Mouse (Mus musculus): ENCODE data around the gene Thbd. TPM values are rescaled to one million over a fixed set of nuclear protein-coding genes. Genes with fewer than 3 reads are reported as not detected.

Thbd gene
- total and polyA plus RNA-seq, 3 experiments, result not detected

DNA sequence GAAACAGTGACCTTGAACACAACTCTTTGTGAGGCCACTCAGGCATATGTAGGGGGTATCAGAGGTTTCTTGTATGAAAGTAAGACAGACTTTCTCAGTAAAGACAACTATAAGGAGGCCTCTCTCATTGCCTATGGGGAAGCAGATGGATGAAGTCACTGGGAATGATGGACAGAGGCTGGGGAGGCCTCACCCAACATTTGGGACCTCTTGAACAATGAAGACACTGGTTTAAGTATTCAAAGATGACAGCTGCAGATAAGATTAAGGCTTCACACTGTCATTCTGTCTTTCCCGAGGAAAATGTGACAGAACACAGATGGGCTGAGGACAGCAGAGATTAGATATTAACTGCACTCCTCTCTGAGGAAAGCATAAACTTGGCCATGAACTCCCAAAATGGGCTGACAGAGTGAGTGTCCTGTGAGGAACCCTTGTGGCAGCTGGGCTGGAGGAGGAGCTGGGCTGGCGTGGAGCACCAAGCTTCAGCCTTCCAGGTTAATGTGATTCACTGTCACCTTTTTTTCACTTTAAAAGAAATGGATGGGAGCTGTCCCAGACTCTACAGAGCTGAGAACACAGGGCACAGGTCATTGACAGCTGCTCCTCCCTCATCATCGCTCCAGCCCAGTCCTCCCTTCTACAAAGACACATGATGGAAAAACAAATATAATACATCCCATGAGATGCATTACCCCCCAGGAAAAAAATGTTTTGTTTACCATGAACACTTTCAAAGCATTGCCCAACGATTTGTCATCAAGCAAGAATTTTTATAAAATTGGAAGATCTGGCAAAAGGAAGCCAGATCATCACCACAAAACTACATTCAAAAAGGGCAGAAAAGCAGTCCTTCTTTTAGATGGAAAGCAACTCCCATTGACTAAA is 36.0 kb downstream of the Thbd start:
- H3K27ac ChIP-seq (ENCODE audit: insufficient read depth, low read depth), result no peak overlapping the region
- H3K27me3 ChIP-seq (replicated peaks), result no peaks in the 10 kb centered on the region
- no peak overlapping the region for H3K9ac ChIP-seq (ENCODE audit: insufficient read depth, low read depth)
- H3K4me3 ChIP-seq (replicated peaks in 1 of 3; ENCODE audit: low read depth in 2 of 3, low read length in 2 of 3, poor library complexity in 1 of 3), result no peak overlapping the region
- H3K79me2 ChIP-seq (replicated peaks; ENCODE audit: control insufficient read depth, extremely low read depth, insufficient read depth, poor library complexity, severe bottlenecking), result no peaks in the 10 kb centered on the region
- in situ Hi-C loops (cut with MboI; ENCODE audit: low pct_ligation_motif_present, low pct_unique_long_range_greater_than_20kb, low sequenced_read_pairs) (loop anchor here (25.0 kb wide), 1 partner anchor 235 kb away; no protein-coding TSS in a partner anchor), dilution Hi-C loops (cut with MboI; ENCODE audit: extremely low pct_ligation_motif_present, extremely low pct_unique_long_range_greater_than_20kb, low sequenced_read_pairs) (no loop called here)
- no peak for DNase-seq (ENCODE audit: extremely low read depth)
- H3K36me3 ChIP-seq (replicated peaks in 1 of 2; ENCODE audit: control insufficient read depth in 1 of 2, insufficient read depth in 1 of 2, low read length in 1 of 2), result no peaks in the 10 kb centered on the region
- peaks cover 3 to 12% of the 10 kb centered on the region in 2 experiments; a peak in 2 of 4 replicates for H3K4me1 ChIP-seq (ENCODE audit: control insufficient read depth in 1 of 2, insufficient read depth in 2 of 2)
- H3K9me3 ChIP-seq (replicated peaks; ENCODE audit: low read length), result no peaks in the 10 kb centered on the region
- no peak overlapping the region for H3K4me2 ChIP-seq (ENCODE audit: insufficient read depth, low read depth, poor library complexity, severe bottlenecking)
- no peak for TF ChIP-seq ZMIZ1 (IDR thresholded peaks at IDR 0.05; ENCODE audit: low read depth, low read length)
- no peak for TF ChIP-seq MEF2A (IDR thresholded peaks at IDR 0.05; ENCODE audit: borderline replicate concordance, low read depth, low read length)
- no peak for TF ChIP-seq PAX5 (IDR thresholded peaks at IDR 0.05; ENCODE audit: low read length)
- TF ChIP-seq SIN3A (IDR thresholded peaks at IDR 0.05; ENCODE audit: low read length), result no peak
- TF ChIP-seq BHLHE40 (IDR thresholded peaks at IDR 0.05; ENCODE audit: low read depth, low read length), result no peak
- TF ChIP-seq MXI1 (IDR thresholded peaks at IDR 0.05; ENCODE audit: low read depth, low read length), result no peak
- TF ChIP-seq TCF12 (IDR thresholded peaks at IDR 0.05; ENCODE audit: low read depth, low read length), result no peak
- no peak for TF ChIP-seq ELF1 (IDR thresholded peaks at IDR 0.05; ENCODE audit: low read depth, low read length)
- no peak for TF ChIP-seq ETS1 (conservative IDR thresholded peaks at IDR 0.05; ENCODE audit: low read depth, low read length)
- no peak for TF ChIP-seq ZKSCAN1 (IDR thresholded peaks at IDR 0.05; ENCODE audit: borderline replicate concordance, low read depth, low read length)
- TF ChIP-seq NELFE (IDR thresholded peaks at IDR 0.05; ENCODE audit: low read depth, low read length), result no peak
- no peak for TF ChIP-seq ZNF384 (IDR thresholded peaks at IDR 0.05; ENCODE audit: low read depth, low read length)
- TF ChIP-seq USF2 (conservative IDR thresholded peaks at IDR 0.05; ENCODE audit: low read depth, low read length), result no peak
- TF ChIP-seq POLR2AphosphoS2 (IDR thresholded peaks at IDR 0.05; ENCODE audit: low read depth, low read length), result no peak
- no peak for TF ChIP-seq UBTF (IDR thresholded peaks at IDR 0.05; ENCODE audit: low read depth, low read length)
- no peak for TF ChIP-seq SMC3 (IDR thresholded peaks at IDR 0.05; ENCODE audit: low read depth, low read length)

DNA sequence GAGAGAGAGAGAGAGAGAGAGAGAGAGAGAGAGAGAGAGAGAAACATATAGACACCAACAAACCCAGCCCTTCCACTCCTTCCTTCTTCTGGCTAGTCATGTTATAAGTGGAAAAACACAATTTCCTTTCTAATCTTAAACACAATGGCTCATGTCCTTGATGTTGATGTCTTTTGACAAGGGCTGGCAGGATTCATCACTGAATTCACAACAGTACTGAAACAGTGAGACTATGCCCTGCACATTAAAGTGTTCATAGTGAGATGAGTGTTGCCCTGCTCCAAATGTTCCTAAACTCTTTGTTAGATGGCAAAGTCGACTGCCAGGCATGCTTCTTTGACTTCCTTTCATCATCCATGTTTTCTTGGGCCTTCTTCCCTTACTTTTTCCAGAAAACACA is 42.8 kb downstream of the Thbd start:
- Histone ChIP-seq H3K9me3 (replicated peaks; ENCODE audit: low read length) (no peaks in the 10 kb centered on the region), H3K27me3 (replicated peaks) (no peaks in the 10 kb centered on the region), H3K9ac (ENCODE audit: insufficient read depth, low read depth) (no peak overlapping the region), H3K4me3 (replicated peaks in 1 of 3; ENCODE audit: low read depth in 2 of 3, low read length in 2 of 3, poor library complexity in 1 of 3) (no peak overlapping the region), H3K4me1 (ENCODE audit: control insufficient read depth in 1 of 2, insufficient read depth in 2 of 2) (no peaks in the 10 kb centered on the region), H3K36me3 (replicated peaks in 1 of 2; ENCODE audit: control insufficient read depth in 1 of 2, insufficient read depth in 1 of 2, low read length in 1 of 2) (no peaks in the 10 kb centered on the region), H3K27ac (ENCODE audit: insufficient read depth, low read depth) (no peak overlapping the region), H3K79me2 (replicated peaks; ENCODE audit: control insufficient read depth, extremely low read depth, insufficient read depth, poor library complexity, severe bottlenecking) (no peaks in the 10 kb centered on the region), H3K4me2 (ENCODE audit: insufficient read depth, low read depth, poor library complexity, severe bottlenecking) (no peak overlapping the region)
- no peak for TF ChIP-seq TCF12 (IDR thresholded peaks at IDR 0.05; ENCODE audit: low read depth, low read length)
- DNase-seq (ENCODE audit: extremely low read depth), result no peak
- dilution Hi-C loops (cut with MboI; ENCODE audit: extremely low pct_ligation_motif_present, extremely low pct_unique_long_range_greater_than_20kb, low sequenced_read_pairs) (no loop called here), in situ Hi-C loops (cut with MboI; ENCODE audit: low pct_ligation_motif_present, low pct_unique_long_range_greater_than_20kb, low sequenced_read_pairs) (loop anchor here (25.0 kb wide), 1 partner anchor 228 kb away; no protein-coding TSS in a partner anchor)

Data from CH12.LX (cell line).